Mouse (Mus musculus) erythroblast, embryonic 14.5 days (primary cell): ENCODE data around the gene Smim24.

Experiments used
- GATA1 ChIP-seq: IDR thresholded peaks from 2 replicates; pipeline ENCODE4 v1.6.1; 2012; ENCODE audit warnings: low read length, inconsistent platforms, mixed read lengths
- TAL1 ChIP-seq: IDR thresholded peaks from 3 replicates; pipeline ENCODE4 v1.6.1; 2012; ENCODE audit warnings: low read length, inconsistent platforms, mixed read lengths

DNA sequence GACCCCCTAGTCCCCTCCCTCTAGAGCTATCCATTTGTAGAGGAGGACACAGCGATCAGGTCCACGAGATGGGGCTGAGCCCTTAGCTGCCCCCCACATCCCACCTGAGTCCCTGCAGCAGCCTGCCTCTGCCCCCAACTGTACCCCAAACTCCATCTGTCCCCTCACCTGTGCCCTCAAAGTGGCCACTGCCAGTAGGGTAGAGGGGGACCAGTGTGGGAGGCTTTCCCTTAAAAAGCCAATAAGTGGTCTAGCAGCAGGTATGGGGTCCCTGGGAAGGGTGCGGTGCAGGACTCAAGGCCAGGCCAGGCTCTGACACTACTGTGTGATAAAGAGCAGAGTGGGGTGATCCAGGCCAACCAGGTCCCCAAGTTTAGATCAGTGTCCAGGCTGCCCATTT, 34.5 kb downstream of the Smim24 start:
- TF ChIP-seq GATA1 (no peak), TAL1 (no peak)
